In the genomic region with DNA sequence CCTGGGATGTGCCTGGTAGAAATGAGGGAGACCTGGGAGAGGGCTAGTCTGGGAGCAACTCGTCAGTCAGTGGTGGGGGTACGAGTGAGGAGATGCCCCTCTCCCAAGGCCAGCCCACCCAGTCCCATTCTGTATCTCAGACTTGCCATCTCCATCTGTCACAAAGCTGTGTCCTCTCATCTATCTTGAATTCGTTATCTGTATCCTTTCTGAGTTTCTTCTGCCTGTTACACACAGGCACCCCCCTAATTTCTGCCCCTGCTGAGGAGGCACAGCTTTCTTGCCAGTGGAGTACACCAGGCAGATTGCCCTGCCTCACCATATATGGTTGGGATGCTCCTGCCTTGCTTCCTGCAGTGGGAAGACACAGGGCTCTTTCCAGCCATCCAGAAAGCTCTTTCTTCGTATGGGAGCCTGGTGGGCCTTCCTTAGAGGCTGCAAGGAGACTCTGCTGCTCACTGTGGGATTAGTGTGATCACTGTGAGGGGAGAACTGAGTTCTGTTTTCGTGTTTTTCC, we compare ENCODE assay signal across 16 mouse cellular contexts. TPM values are rescaled to one million over a fixed set of nuclear protein-coding genes. Genes with fewer than 3 reads are reported as not detected.
DNase-seq lines count a peak whose midpoint lies in the region; ATAC-seq lines count a peak whose summit lies in the region.
"Had no signal": no experiment of that assay in that cellular context is flagged by ENCODE, and none has a peak within 500 bp of the region (broad histone marks: within the 10 kb centered on the region; RNA-seq: fewer than 3 reads in every experiment).

No protein-coding gene starts in this region.

- no peaks in the 10 kb centered on the region for H3K36me3 ChIP-seq in hindbrain, embryonic 12.5 days
- H3K36me3 ChIP-seq in hindbrain, embryonic 13.5 days: peaks cover 14% of the 10 kb centered on the region; the same call in 1 of the 2 replicates
- H3K36me3 ChIP-seq in neural tube, embryonic 13.5 days: peaks cover 14% of the 10 kb centered on the region
- H3K36me3 ChIP-seq in kidney, embryonic 14.5 days (ENCODE audit: control insufficient read depth, insufficient read depth, low read length): no peaks in the 10 kb centered on the region; the same call in 1 of the 2 replicates
- H3K36me3 ChIP-seq: stomach, embryonic 15.5 days had no signal

- no peak overlapping the region for H3K4me3 ChIP-seq in hindbrain, embryonic 12.5 days
- H3K4me3 ChIP-seq in hindbrain, embryonic 13.5 days: no peak overlapping the region
- no peak overlapping the region for H3K4me3 ChIP-seq in neural tube, embryonic 13.5 days
- H3K4me3 ChIP-seq in kidney, embryonic 14.5 days (ENCODE audit: low read length): no peak overlapping the region
- H3K4me3 ChIP-seq: stomach, embryonic 15.5 days had no signal

- peak; percentile 29 to 37 for DNase-seq in cerebellum, postnatal 36 days
- DNase-seq in cerebellum, postnatal 14 days: no peak
- DNase-seq in neural tube, embryonic 10.5 days (ENCODE audit: extremely low spot score, low spot score): no peak
- DNase-seq in right cerebral cortex, postnatal 25 days: peak; percentile 40
- DNase-seq: kidney, postnatal 14 days; lung, postnatal 36 days; thymus, postnatal 36 days had no signal

- no peak overlapping the region for H3K4me2 ChIP-seq in hindbrain, embryonic 12.5 days (replicated peaks)
- no peak overlapping the region for H3K4me2 ChIP-seq in hindbrain, embryonic 13.5 days
- H3K4me2 ChIP-seq in neural tube, embryonic 13.5 days: no peak overlapping the region
- H3K4me2 ChIP-seq in kidney, embryonic 14.5 days (replicated peaks; ENCODE audit: low read depth, low read length): no peak overlapping the region
- H3K4me2 ChIP-seq: heart, embryonic 11.5 days; stomach, embryonic 15.5 days had no signal

- 71% methylated on average over 5 of the region's 5 CpGs for WGBS in hindbrain, embryonic 12.5 days
- WGBS in hindbrain, embryonic 13.5 days: 75% methylated on average over 5 of the region's 5 CpGs
- WGBS in neural tube, embryonic 13.5 days: 69% methylated on average over 5 of the region's 5 CpGs
- WGBS in kidney, embryonic 14.5 days: 83% methylated on average over 5 of the region's 5 CpGs

- H3K9ac ChIP-seq in hindbrain, embryonic 12.5 days: no peak overlapping the region
- H3K9ac ChIP-seq in hindbrain, embryonic 13.5 days: no peak overlapping the region
- no peak overlapping the region for H3K9ac ChIP-seq in neural tube, embryonic 13.5 days
- H3K9ac ChIP-seq in kidney, embryonic 14.5 days (ENCODE audit: low read depth, low read length): no peak overlapping the region
- H3K9ac ChIP-seq: stomach, embryonic 15.5 days had no signal

- peaks cover 39% of the 10 kb centered on the region for H3K4me1 ChIP-seq in hindbrain, embryonic 12.5 days
- H3K4me1 ChIP-seq in hindbrain, embryonic 13.5 days (replicated peaks): peaks cover 46% of the 10 kb centered on the region
- H3K4me1 ChIP-seq in neural tube, embryonic 13.5 days (replicated peaks): peaks cover 56% of the 10 kb centered on the region
- H3K4me1 ChIP-seq in kidney, embryonic 14.5 days (ENCODE audit: control insufficient read depth, insufficient read depth, low read length): no peaks in the 10 kb centered on the region

- H3K27me3 ChIP-seq in hindbrain, embryonic 12.5 days: no peaks in the 10 kb centered on the region
- H3K27me3 ChIP-seq in hindbrain, embryonic 13.5 days: no peaks in the 10 kb centered on the region
- no peaks in the 10 kb centered on the region for H3K27me3 ChIP-seq in neural tube, embryonic 13.5 days
- no peaks in the 10 kb centered on the region for H3K27me3 ChIP-seq in kidney, embryonic 14.5 days (ENCODE audit: control insufficient read depth, insufficient read depth, low read length)
- H3K27me3 ChIP-seq: stomach, embryonic 15.5 days had no signal

- no peak for ATAC-seq in hindbrain, embryonic 12.5 days (ENCODE audit: low FRiP score)
- no peak for ATAC-seq in hindbrain, embryonic 13.5 days (ENCODE audit: low FRiP score)
- no peak for ATAC-seq in neural tube, embryonic 13.5 days (ENCODE audit: low read depth)
- ATAC-seq in kidney, embryonic 14.5 days (ENCODE audit: low FRiP score, low TSS enrichment): no peak
- ATAC-seq: inflammation-experienced regulatory T-cells, adult 6 months; midbrain, embryonic 16.5 days had no signal

- H3K9me3 ChIP-seq in hindbrain, embryonic 12.5 days (replicated peaks): no peaks in the 10 kb centered on the region
- H3K9me3 ChIP-seq in hindbrain, embryonic 13.5 days: no peaks in the 10 kb centered on the region
- no peaks in the 10 kb centered on the region for H3K9me3 ChIP-seq in neural tube, embryonic 13.5 days
- H3K9me3 ChIP-seq in kidney, embryonic 14.5 days (ENCODE audit: control insufficient read depth, low read length): no peaks in the 10 kb centered on the region
- H3K9me3 ChIP-seq: G1E; stomach, embryonic 15.5 days had no signal

- H3K27ac ChIP-seq in hindbrain, embryonic 12.5 days: peak overlapping the region; percentile 1; the same call in 1 of the 2 replicates
- H3K27ac ChIP-seq in hindbrain, embryonic 13.5 days: no peak overlapping the region
- H3K27ac ChIP-seq in neural tube, embryonic 13.5 days (replicated peaks): peak overlapping the region; percentile 69
- H3K27ac ChIP-seq in kidney, embryonic 14.5 days (ENCODE audit: low read depth, low read length): no peak overlapping the region
- H3K27ac ChIP-seq: stomach, embryonic 15.5 days had no signal

RNA-seq across cellular contexts. Expression of a gene that starts 12.7 kb away (rescaled TPM):
- polyA plus RNA-seq in hindbrain, embryonic 12.5 days (2016; fragmentation: Nextera tagmentation; extraction: Ambion mirVana): 40.7 and 44.2 TPM in 2 replicates
- 28.2 and 29.3 TPM in 2 replicates for polyA plus RNA-seq in hindbrain, embryonic 13.5 days (2015; fragmentation: Nextera tagmentation; extraction: Ambion mirVana)
- polyA plus RNA-seq in neural tube, embryonic 13.5 days (2015; fragmentation: Nextera tagmentation; extraction: Ambion mirVana): 35.4 and 35.9 TPM in 2 replicates
- polyA plus RNA-seq in kidney, embryonic 14.5 days (2014; fragmentation: Nextera tagmentation; extraction: Ambion mirVana): 17.1 and 26.1 TPM in 2 replicates

RNA-seq across cellular contexts. Expression of a gene that starts 33.9 kb away (rescaled TPM):
- 1.1 and 1.2 TPM in 2 replicates for polyA plus RNA-seq in hindbrain, embryonic 12.5 days (2016; fragmentation: Nextera tagmentation; extraction: Ambion mirVana)
- polyA plus RNA-seq in hindbrain, embryonic 13.5 days (2015; fragmentation: Nextera tagmentation; extraction: Ambion mirVana): 1.4 and 2.0 TPM in 2 replicates
- 3.1 and 3.8 TPM in 2 replicates for polyA plus RNA-seq in neural tube, embryonic 13.5 days (2015; fragmentation: Nextera tagmentation; extraction: Ambion mirVana)
- polyA plus RNA-seq in kidney, embryonic 14.5 days (2014; fragmentation: Nextera tagmentation; extraction: Ambion mirVana): 0.20 and 0.46 TPM in 2 replicates

Comparison
In these comparisons a context has a peak if more than half of its experiments do, and no peak if none do; other contexts are left out.
1. DNase-seq: peak in cerebellum, postnatal 36 days (2 of 2) and right cerebral cortex, postnatal 25 days (single experiment); none in cerebellum, postnatal 14 days (0 of 2) and neural tube, embryonic 10.5 days (single experiment).
2. H3K27ac ChIP-seq: peak in hindbrain, embryonic 12.5 days (single experiment) and neural tube, embryonic 13.5 days (single experiment); none in hindbrain, embryonic 13.5 days (single experiment) and kidney, embryonic 14.5 days (single experiment).